Mouse (Mus musculus) retina, postnatal 1 day (tissue): ENCODE results near the gene Smarcd3.
"Not testable (repeated sequence)": the region's sequence is repeated elsewhere in the genome, so short reads cannot be mapped to it uniquely, and the experiment has no call there.

Experiments used
- DNase-seq: peaks from one replicate; pipeline ENCODE4 v3.0.0-alpha.2; 2012

Gene Smarcd3

GRCm38 (mm10) chr5:24596519-24597171 lies 27.6 kb downstream of the Smarcd3 start:
- DNase-seq = peak; percentile 53

GRCm38 (mm10) chr5:24595786-24596380 lies 28.3 kb downstream of the Smarcd3 start:
- DNase-seq = peak; percentile 16

- no peak for DNase-seq
Observed at GRCm38 (mm10) chr5:24595261-24595660, 28.9 kb downstream of the Smarcd3 start.

GRCm38 (mm10) chr5:24594346-24594745 lies 29.9 kb downstream of the Smarcd3 start:
- DNase-seq = no peak

- no peak for DNase-seq
Observed at GRCm38 (mm10) chr5:24593928-24594327, 30.3 kb downstream of the Smarcd3 start.

GRCm38 (mm10) chr5:24593230-24593629 lies 31.0 kb downstream of the Smarcd3 start:
- DNase-seq = no peak

GRCm38 (mm10) chr5:24592471-24593160 lies 31.6 kb downstream of the Smarcd3 start:
- no peak for DNase-seq

- DNase-seq = no peak
Observed at GRCm38 (mm10) chr5:24591796-24592470, 32.3 kb downstream of the Smarcd3 start.

GRCm38 (mm10) chr5:24591268-24591721 lies 32.9 kb downstream of the Smarcd3 start:
- no peak for DNase-seq

GRCm38 (mm10) chr5:24589511-24590500 lies 34.4 kb downstream of the Smarcd3 start:
- DNase-seq = no peak

GRCm38 (mm10) chr5:24587200-24587577 lies 37.0 kb downstream of the Smarcd3 start:
- DNase-seq = peak; percentile 35

GRCm38 (mm10) chr5:24586547-24587199 lies 37.5 kb downstream of the Smarcd3 start, which contains the start of gene Chpf2:
Gene Chpf2 (plus strand): TSS chr5:24586741.
- DNase-seq = peak; percentile 91

GRCm38 (mm10) chr5:24586106-24586505 lies 38.1 kb downstream of the Smarcd3 start:
- no peak for DNase-seq

- DNase-seq = no peak
Observed at GRCm38 (mm10) chr5:24578109-24578963, 45.9 kb downstream of the Smarcd3 start.

GRCm38 (mm10) chr5:24577183-24577929 lies 46.9 kb downstream of the Smarcd3 start, which contains the start of gene Abcf2:
Gene Abcf2 (minus strand): TSS chr5:24577467.
- peak; percentile 100 for DNase-seq

GRCm38 (mm10) chr5:24576801-24577182 lies 47.4 kb downstream of the Smarcd3 start:
- DNase-seq = no peak

- no peak for DNase-seq
Observed at GRCm38 (mm10) chr5:24575948-24576347, 48.3 kb downstream of the Smarcd3 start.

GRCm38 (mm10) chr5:24556709-24557108 lies 67.5 kb downstream of the Smarcd3 start, which contains the start of gene 4931409K22Rik:
Gene 4931409K22Rik (minus strand): TSS chr5:24556809.
- DNase-seq = no peak

GRCm38 (mm10) chr5:24555335-24555734 lies 68.9 kb downstream of the Smarcd3 start:
- not testable (repeated sequence) for DNase-seq
